In the genomic region with DNA sequence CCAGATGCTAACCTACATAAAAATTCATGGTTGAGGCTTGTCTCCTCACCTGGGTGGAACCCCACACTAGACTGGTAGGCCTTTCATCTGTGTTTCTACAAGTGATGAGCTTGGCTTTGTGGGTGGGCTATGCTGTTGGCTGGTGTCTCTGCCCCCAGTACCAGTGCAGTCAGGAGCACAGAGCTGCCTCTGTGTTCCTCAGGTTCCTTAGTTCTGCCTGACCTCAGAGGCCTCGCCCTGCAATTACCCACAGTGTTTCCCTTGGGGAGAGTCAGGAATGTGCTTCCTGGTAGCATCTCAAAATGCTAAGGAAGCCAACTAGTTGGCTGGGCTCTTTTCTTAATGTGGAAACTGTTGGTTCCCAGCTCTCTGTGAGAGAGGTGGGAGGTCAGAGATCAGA, we compare ENCODE assay signal across 12 mouse cellular contexts.
"Had no signal": no experiment of that assay in that cellular context is flagged by ENCODE, and none has a peak within 500 bp of the region (broad histone marks: within the 10 kb centered on the region; RNA-seq: fewer than 3 reads in every experiment).

No protein-coding gene starts in this region.

- H3K4me1 ChIP-seq: limb, embryonic 10.5 days; limb, embryonic 13.5 days; liver, embryonic 13.5 days had no signal

- DNase-seq: kidney, postnatal 10 days; kidney, postnatal 36 days; liver; liver, embryonic 13.5 days; lung, adult 2 months; lung, postnatal 14 days; lung, postnatal 4 days; midbrain, embryonic 14.5 days; thymus, adult 18-20 months; thymus, postnatal 36 days had no signal

- H3K4me3 ChIP-seq: limb, embryonic 10.5 days; limb, embryonic 13.5 days; liver, embryonic 13.5 days had no signal

- H3K27ac ChIP-seq: limb, embryonic 10.5 days; limb, embryonic 13.5 days; liver, embryonic 13.5 days had no signal
